Mouse (Mus musculus) ES-CJ7 (cell line): ENCODE results near the gene Aqp5.
A peak's percentile ranks its signal among the peaks of the same experiment; 100 is the strongest.

Experiments
- DNase-seq: peaks from one replicate; pipeline ENCODE4 v3.0.0; 2011; ENCODE audit warnings: low read depth, low spot score

Gene Aqp5

GRCm38 (mm10) chr15:99590429-99591084, at the start of gene Aqp5:
Aqp5 (plus strand) TSS chr15:99590782.
- peak; percentile 42 for DNase-seq

GRCm38 (mm10) chr15:99544047-99544446, 46.5 kb upstream of the Aqp5 start:
- DNase-seq: no peak

DNA sequence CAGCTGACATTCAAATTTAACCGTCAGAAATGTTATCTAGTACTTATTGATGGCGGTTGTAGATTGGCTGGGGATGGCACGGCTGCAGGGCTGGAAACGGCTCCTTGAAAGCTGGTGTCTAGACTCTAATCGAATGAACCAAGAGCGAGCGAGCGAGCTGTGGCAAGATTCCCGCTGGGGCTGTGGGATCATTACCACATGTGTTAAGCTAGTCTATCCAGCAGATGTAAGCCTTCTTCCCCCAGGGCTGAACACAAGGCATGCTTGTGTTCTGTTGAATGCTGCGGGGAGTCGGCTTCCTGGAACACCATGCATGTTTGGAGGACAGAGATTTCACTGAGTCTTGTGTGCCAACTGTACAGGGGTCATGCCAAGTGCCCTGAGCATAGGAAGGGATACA, 44.0 kb upstream of the Aqp5 start:
- no peak for DNase-seq

DNA sequence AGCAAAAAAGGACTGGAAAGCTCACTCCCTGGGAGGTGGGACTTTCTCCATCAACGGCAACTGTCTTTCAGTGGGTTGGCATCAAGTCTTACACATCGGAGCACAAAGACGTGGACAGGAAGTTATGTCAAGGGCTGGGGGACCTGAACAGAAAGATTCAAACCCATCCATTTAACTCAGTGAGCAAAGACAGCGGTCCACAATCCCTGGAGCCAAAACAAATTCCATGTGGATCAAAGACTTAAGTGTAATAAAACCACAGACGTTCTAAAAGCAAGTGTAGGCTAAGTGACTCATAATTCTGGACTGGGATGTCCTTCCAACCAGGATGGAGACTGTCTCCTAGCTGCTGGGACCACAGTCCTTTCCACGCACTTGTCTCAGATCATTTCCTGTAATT, 42.9 kb upstream of the Aqp5 start:
- DNase-seq: no peak

- DNase-seq: peak; percentile 87
Observed at GRCm38 (mm10) chr15:99549901-99550300, 40.7 kb upstream of the Aqp5 start.

DNA sequence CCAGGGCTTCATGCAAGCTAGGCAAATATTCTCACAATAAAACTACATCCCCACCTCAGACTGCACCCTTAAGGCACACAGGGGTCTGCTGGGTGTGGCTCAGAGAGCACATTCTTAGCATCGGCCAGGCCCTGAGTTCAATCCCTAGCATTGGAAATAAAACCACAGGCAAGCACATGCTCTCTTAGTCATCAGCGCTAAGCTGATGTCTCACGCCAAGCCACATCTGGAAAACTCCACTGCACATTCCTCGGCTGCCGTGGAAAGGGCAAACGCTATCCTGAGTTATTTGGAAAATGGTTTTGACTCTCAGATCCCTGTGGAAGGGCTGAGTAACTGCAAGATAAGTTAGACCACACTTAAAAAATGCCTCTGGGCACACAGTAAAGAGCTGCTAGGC, 36.8 kb upstream of the Aqp5 start:
- no peak for DNase-seq

DNA sequence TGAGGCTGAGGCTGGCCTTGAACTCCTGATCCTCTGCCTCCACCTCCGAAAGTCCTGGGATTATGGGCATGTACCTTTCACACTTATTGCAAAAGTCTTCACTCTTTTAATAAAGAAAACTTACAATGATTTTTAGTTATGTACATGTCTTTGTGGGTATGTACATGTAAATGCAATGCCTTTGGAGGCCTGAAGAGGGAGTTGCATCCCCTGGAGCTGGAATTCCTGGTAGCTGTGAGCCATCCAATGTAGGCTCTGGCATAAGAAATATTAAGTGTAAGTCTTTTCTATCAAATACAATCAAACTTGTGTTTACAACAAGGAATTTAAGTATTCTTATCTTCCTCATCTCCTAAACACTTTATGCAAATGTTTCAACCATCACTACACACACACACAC, 31.6 kb upstream of the Aqp5 start:
- DNase-seq: no peak

DNA sequence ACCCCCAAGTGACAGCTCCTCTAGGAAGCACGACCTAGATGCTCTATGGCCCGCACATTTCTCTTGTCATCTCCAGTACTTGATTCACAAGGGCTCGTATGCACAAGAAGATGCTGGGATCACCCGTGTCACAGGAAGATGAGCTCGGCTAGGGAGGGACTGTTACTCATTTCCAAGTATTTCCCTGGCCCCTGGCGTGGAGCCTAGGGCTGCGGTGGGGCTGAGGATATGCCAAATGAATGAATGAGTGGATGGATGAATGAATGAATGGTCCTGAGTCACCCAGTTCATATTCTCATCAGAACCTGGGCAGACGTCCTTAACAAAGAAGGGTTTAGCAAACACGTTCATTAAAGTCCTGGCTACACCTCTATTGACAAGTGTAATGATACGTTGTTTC, 30.3 kb upstream of the Aqp5 start:
- no peak for DNase-seq

- DNase-seq: no peak
Observed at GRCm38 (mm10) chr15:99567371-99567770, 23.2 kb upstream of the Aqp5 start.

GRCm38 (mm10) chr15:99568682-99569081, 21.9 kb upstream of the Aqp5 start:
- peak; percentile 59 for DNase-seq

GRCm38 (mm10) chr15:99569123-99569522, 21.5 kb upstream of the Aqp5 start:
- DNase-seq: peak; percentile 38

DNA sequence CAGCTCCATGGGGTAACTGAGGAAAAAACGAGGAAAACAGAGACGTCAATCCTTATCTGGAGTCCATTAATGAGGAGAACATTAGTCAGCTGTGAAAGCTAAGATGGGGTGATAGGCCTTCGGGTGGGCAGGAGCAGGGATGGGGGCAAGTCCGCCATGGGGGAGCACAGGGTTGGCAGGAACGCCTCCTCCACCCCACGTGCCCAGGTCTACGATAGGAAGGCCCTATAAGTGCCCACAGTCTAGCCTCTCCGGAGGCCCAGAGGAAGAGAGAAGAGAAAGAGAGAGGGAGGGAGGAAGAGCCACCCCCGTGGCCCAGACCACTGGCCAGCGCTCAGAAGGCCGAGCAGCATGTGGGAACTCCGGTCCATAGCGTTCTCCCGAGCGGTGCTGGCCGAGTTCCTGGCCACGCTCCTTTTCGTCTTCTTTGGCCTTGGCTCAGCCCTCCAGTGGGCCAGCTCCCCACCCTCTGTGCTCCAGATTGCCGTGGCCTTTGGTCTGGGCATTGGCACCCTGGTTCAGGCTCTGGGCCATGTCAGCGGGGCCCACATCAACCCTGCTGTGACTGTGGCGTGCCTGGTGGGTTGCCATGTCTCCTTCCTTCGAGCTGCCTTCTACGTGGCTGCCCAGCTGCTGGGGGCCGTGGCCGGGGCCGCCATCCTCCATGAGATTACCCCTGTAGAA, 11.6 kb upstream of the Aqp5 start, which contains the start of gene Aqp2:
TSS of gene Aqp2 (plus strand) at position 254 of the 684 bp plus-strand sequence.
- no peak for DNase-seq

DNA sequence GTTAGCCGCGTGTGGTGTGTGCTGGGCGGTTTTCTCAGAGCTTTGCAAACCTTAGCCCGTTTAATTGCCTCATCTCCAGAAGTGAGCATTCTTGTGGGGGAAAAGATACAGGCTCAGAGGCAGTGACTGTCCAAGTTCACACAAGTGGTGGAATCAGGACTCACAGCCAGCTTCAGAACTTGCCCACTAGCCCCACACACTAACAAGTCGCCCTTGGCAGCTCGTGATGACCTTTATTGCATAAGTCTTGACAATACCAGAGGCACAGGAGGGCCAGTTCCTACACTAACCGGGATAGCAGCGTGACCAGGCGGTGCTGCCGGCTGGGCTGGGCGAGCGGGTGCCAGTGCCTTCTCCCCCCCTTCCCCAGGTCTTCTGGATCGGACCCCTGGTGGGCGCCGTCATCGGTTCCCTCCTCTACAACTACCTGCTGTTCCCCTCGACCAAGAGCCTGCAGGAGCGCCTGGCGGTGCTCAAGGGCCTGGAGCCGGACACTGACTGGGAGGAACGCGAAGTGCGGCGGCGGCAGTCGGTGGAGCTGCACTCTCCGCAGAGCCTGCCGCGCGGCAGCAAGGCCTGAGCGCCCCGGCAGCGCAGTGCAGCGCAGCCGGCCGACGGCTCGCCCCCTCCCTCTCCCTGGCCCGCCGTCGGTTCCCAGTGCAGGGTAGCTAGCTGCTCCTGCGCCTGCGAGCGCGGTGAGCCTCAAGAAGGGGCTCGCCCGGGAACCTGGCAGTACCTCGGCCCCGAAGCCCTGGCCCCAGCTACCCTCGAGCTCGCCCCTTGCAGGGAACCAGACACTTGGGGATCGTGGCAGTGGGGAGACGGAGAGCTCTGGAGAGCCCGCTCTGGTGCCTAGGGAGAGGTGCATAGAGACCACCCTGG, 6.9 kb upstream of the Aqp5 start:
- DNase-seq: peak; percentile 30

DNA sequence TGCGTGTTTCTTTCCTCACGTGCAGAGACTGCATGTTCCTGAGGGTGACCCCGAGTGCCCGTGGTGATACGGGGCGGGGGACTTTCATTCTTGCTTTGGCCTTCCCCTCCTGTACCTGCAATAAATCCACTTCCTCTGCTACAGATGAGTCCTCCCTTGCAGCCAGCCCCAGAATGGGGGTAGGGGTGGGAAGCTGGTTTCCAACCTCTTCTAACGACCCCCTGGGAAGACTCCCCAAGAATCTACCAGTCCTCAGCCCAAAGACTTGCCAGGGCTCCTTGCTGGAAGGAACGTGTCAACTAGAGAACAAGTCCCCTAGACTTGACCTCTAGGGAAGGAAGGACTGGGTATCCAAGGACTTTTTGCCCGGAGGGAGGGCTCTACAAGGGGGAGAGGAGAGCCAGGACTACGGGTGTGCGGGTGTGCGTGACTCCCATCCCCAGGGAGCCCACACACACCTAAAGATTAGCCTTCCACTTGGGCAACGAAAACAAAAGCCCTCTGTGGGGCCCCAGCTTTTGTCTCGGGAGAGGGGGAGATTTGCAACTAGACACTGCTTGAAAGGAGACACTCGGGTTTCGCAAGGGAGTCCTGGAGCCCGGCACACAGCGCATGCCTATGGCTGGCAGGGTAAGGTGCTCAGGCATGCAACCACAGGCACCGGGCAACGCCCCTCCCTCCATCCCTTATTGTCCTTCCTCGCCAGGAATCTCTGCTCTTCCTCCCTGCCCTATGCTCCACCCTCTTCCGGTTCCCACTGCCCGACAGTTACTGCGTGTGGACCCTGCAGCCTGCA, 6.0 kb upstream of the Aqp5 start:
- peak; percentile 84 for DNase-seq

- no peak for DNase-seq
Observed at GRCm38 (mm10) chr15:99585741-99586140, 4.8 kb upstream of the Aqp5 start.

DNA sequence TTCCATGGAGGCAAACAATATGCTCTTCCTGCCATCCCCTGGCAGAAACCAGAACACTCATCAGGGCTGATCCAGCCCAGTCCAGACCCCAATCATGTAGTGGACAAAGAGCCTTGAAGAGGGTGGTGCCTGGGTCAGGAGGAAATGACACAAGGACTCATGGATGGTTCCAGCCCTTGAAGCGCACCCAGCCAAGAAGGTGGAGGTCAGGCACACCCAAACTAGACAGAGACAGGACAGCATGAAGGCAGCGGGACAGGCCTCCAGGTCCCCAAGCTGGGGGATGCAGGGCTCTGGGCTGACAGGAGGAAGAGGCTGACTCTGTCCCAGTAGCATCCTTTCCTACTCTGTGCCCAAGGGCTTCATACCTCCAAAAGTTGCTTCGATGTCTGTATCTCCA, 4.1 kb upstream of the Aqp5 start:
- no peak for DNase-seq

DNA sequence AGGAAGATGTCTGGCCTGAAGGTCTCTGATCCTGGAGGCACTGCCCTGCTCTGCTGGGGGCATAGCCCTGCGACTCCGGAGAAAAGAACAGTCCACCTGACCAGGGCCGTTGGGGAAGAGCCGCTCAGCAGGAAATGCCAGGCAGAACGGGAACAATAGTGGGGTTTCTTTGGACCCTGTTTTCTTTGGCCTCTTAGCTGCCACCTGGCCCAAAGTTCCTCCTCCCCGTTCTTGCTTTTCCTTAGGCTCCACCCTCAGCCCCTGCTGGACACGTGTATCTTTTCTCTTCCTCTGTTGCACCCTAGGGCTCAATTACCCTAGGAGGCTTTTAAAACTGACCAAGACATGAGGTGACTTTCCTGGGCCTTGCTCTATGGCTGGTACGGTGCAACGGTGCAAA, 1.3 kb upstream of the Aqp5 start:
- DNase-seq: no peak

DNA sequence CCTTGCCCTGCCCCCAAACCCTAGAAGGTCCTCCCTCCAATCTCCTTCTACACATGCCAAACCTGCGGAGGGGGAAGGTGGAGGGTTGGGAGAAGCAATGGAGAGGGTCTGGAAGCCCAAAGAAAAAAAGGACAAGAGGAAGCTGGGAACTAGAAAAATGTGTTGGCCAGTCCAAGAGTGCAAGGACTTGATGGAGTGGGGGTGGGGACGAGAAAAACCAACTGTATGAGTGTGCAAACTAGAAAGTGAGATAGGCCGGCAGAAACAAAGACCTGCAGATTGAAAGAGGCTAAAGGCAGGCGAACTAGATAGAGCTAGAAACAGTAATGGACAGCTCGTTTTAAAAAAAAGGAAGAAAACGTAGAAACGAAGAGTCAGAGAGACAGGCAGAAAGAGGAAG, 878 bp upstream of the Aqp5 start:
- DNase-seq: no peak

DNA sequence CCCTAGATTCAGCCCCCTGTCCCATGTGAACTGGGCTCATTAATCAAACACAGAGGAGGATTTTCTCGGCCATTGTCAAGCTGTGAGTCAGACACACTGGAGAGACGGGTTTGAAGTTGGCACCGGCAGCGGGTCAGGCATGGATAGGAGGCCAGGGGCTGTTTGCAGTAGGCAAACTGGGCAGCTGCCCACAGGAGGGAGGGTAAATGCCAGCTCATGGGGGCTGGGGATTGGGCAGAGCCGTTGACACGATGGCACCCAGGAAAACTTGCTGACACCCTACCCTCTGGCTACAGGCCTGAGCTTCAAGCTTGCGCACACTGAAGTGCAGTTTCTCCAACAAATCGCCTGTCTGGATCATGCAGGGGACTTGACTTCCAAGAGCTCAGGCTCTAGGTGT, 1.6 kb downstream of the Aqp5 start:
- no peak for DNase-seq

DNA sequence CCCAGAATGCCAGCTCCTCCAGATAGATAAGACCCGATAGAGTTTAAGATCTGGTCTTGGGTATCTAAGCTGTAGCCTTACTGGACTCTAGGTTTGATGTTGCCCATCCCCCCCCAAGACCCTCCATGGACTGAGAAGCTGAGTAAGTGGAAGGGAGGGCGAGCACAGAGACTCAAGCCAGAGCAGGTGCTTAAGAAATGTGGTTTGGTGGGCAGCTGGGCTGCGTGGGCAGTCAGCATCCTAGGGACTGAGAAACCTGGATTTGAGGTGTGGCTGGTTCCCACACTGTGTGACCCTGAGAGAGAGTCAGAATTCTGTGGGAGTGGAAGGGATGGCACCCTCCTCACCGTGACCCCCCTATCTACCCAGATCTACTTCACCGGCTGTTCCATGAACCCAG, 2.3 kb downstream of the Aqp5 start:
- no peak for DNase-seq

DNA sequence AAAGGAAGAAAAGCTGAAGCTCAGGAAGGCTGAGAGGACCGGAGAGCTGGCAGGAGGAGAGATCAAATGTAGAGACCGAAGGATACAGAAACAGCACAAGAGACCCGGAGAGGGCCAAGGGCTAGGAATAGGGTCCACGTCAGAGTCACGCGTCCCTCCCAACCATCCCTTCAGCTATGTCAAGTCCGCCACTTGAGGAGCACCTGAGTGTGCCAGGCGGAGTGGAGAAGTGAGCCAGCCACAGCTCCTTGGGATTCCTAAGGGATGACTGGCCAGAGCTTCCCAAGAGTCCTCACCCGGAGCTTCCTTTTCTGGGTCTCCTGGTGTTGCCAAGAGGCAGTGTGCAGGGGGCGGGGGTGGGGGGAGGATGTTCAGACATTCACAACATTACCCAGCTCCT, 4.4 kb downstream of the Aqp5 start:
- DNase-seq: no peak
